Mouse (Mus musculus): ENCODE data around the gene Gm7271. TPM values are rescaled to one million over a fixed set of nuclear protein-coding genes. Genes with fewer than 3 reads are reported as not detected.

Gm7271 gene
- polyA plus RNA-seq, 2 experiments = not detected

- Histone ChIP-seq H3K9ac (ENCODE audit: low read depth, low read length, severe bottlenecking) (no peak overlapping the region), H3K4me2 (replicated peaks; ENCODE audit: low read depth, low read length, severe bottlenecking) (no peak overlapping the region), H3K36me3 (ENCODE audit: control insufficient read depth, insufficient read depth, low read length) (no peaks in the 10 kb centered on the region), H3K27ac (replicated peaks; ENCODE audit: low read depth, low read length) (no peak overlapping the region), H3K4me3 (replicated peaks; ENCODE audit: low read length) (no peak overlapping the region), H3K27me3 (ENCODE audit: control insufficient read depth, insufficient read depth, low read length) (no peaks in the 10 kb centered on the region), H3K9me3 (ENCODE audit: control insufficient read depth, low read length) (no peaks in the 10 kb centered on the region), H3K4me1 (ENCODE audit: control insufficient read depth, insufficient read depth, low read length) (no peaks in the 10 kb centered on the region)
- WGBS = 30% methylated on average over 9 of the region's 9 CpGs
- DNase-seq (ENCODE audit: low spot score) = no peak
- no peak for TF ChIP-seq POLR2A (IDR thresholded peaks at IDR 0.05; ENCODE audit: borderline replicate concordance, extremely low read depth, insufficient read depth, insufficient read length)
- no peak for ATAC-seq (ENCODE audit: low FRiP score, low read depth)
Observed at GRCm38 (mm10) chr5:76477764-76478163, 6.1 kb upstream of the Gm7271 start.

GRCm38 (mm10) chr5:76495126-76495525 lies 11.3 kb downstream of the Gm7271 start:
- WGBS = 81% methylated on average over 13 of the region's 13 CpGs

GRCm38 (mm10) chr5:76522446-76522845 lies 38.6 kb downstream of the Gm7271 start:
- no peak for DNase-seq (ENCODE audit: low spot score)
- ATAC-seq (ENCODE audit: low FRiP score, low read depth) = no peak
- no peak overlapping the region for H3K4me2 ChIP-seq (replicated peaks; ENCODE audit: low read depth, low read length, severe bottlenecking)
- TF ChIP-seq POLR2A (IDR thresholded peaks at IDR 0.05; ENCODE audit: borderline replicate concordance, extremely low read depth, insufficient read depth, insufficient read length) = no peak
- no peak overlapping the region for H3K4me3 ChIP-seq (replicated peaks; ENCODE audit: low read length)
- 84% methylated on average over 1 of the region's 1 CpGs for WGBS
- no peak overlapping the region for H3K27ac ChIP-seq (replicated peaks; ENCODE audit: low read depth, low read length)
- H3K27me3 ChIP-seq (ENCODE audit: control insufficient read depth, insufficient read depth, low read length) = no peaks in the 10 kb centered on the region
- no peak overlapping the region for H3K9ac ChIP-seq (ENCODE audit: low read depth, low read length, severe bottlenecking)
- H3K36me3 ChIP-seq (ENCODE audit: control insufficient read depth, insufficient read depth, low read length) = no peaks in the 10 kb centered on the region
- no peaks in the 10 kb centered on the region for H3K9me3 ChIP-seq (ENCODE audit: control insufficient read depth, low read length)
- H3K4me1 ChIP-seq (ENCODE audit: control insufficient read depth, insufficient read depth, low read length) = no peaks in the 10 kb centered on the region

More at GRCm38 (mm10) chr5:76495126-76495525, 11.3 kb downstream of the Gm7271 start:
- Histone ChIP-seq H3K36me3 (ENCODE audit: control insufficient read depth, insufficient read depth, low read length) (no peaks in the 10 kb centered on the region), H3K4me1 (ENCODE audit: control insufficient read depth, insufficient read depth, low read length) (no peaks in the 10 kb centered on the region), H3K4me2 (replicated peaks; ENCODE audit: low read depth, low read length, severe bottlenecking) (no peak overlapping the region), H3K27me3 (ENCODE audit: control insufficient read depth, insufficient read depth, low read length) (no peaks in the 10 kb centered on the region), H3K9me3 (ENCODE audit: control insufficient read depth, low read length) (no peaks in the 10 kb centered on the region), H3K27ac (replicated peaks; ENCODE audit: low read depth, low read length) (no peak overlapping the region), H3K9ac (ENCODE audit: low read depth, low read length, severe bottlenecking) (no peak overlapping the region), H3K4me3 (replicated peaks; ENCODE audit: low read length) (no peak overlapping the region)
- DNase-seq (ENCODE audit: low spot score) = no peak
- TF ChIP-seq POLR2A (IDR thresholded peaks at IDR 0.05; ENCODE audit: borderline replicate concordance, extremely low read depth, insufficient read depth, insufficient read length) = no peak
- no peak for ATAC-seq (ENCODE audit: low FRiP score, low read depth)

GRCm38 (mm10) chr5:76524623-76525022 lies 40.8 kb downstream of the Gm7271 start:
- WGBS = 70% methylated on average over 5 of the region's 5 CpGs
- DNase-seq (ENCODE audit: low spot score) = no peak

GRCm38 (mm10) chr5:76525066-76525465 lies 41.2 kb downstream of the Gm7271 start:
- WGBS = 60% methylated on average over 4 of the region's 4 CpGs
- no peak overlapping the region for H3K4me3 ChIP-seq (replicated peaks; ENCODE audit: low read length)
- no peak overlapping the region for H3K9ac ChIP-seq (ENCODE audit: low read depth, low read length, severe bottlenecking)
- ATAC-seq (ENCODE audit: low FRiP score, low read depth) = no peak
- H3K4me2 ChIP-seq (replicated peaks; ENCODE audit: low read depth, low read length, severe bottlenecking) = no peak overlapping the region; the same call in 1 of the 2 replicates
- H3K27me3 ChIP-seq (ENCODE audit: control insufficient read depth, insufficient read depth, low read length) = no peaks in the 10 kb centered on the region
- H3K27ac ChIP-seq (replicated peaks; ENCODE audit: low read depth, low read length) = no peak overlapping the region
- H3K4me1 ChIP-seq (ENCODE audit: control insufficient read depth, insufficient read depth, low read length) = peaks cover 2% of the 10 kb centered on the region; the same call in 1 of the 2 replicates
- no peaks in the 10 kb centered on the region for H3K9me3 ChIP-seq (ENCODE audit: control insufficient read depth, low read length)
- no peak for TF ChIP-seq POLR2A (IDR thresholded peaks at IDR 0.05; ENCODE audit: borderline replicate concordance, extremely low read depth, insufficient read depth, insufficient read length)
- DNase-seq (ENCODE audit: low spot score) = no peak
- no peaks in the 10 kb centered on the region for H3K36me3 ChIP-seq (ENCODE audit: control insufficient read depth, insufficient read depth, low read length)

More at GRCm38 (mm10) chr5:76524623-76525022, 40.8 kb downstream of the Gm7271 start:
- no peak overlapping the region for H3K27ac ChIP-seq (replicated peaks; ENCODE audit: low read depth, low read length)
- no peaks in the 10 kb centered on the region for H3K27me3 ChIP-seq (ENCODE audit: control insufficient read depth, insufficient read depth, low read length)
- no peak overlapping the region for H3K4me3 ChIP-seq (replicated peaks; ENCODE audit: low read length)
- H3K36me3 ChIP-seq (ENCODE audit: control insufficient read depth, insufficient read depth, low read length) = no peaks in the 10 kb centered on the region
- no peak overlapping the region for H3K9ac ChIP-seq (ENCODE audit: low read depth, low read length, severe bottlenecking)
- no peak overlapping the region for H3K4me2 ChIP-seq (replicated peaks; ENCODE audit: low read depth, low read length, severe bottlenecking)
- H3K4me1 ChIP-seq (ENCODE audit: control insufficient read depth, insufficient read depth, low read length) = no peaks in the 10 kb centered on the region; the same call in 1 of the 2 replicates
- no peaks in the 10 kb centered on the region for H3K9me3 ChIP-seq (ENCODE audit: control insufficient read depth, low read length)
- TF ChIP-seq POLR2A (IDR thresholded peaks at IDR 0.05; ENCODE audit: borderline replicate concordance, extremely low read depth, insufficient read depth, insufficient read length) = no peak
- no peak for ATAC-seq (ENCODE audit: low FRiP score, low read depth)

GRCm38 (mm10) chr5:76525829-76526228 lies 42.0 kb downstream of the Gm7271 start:
- TF ChIP-seq POLR2A (IDR thresholded peaks at IDR 0.05; ENCODE audit: borderline replicate concordance, extremely low read depth, insufficient read depth, insufficient read length) = no peak
- no peak overlapping the region for H3K27ac ChIP-seq (replicated peaks; ENCODE audit: low read depth, low read length)
- no peak overlapping the region for H3K9ac ChIP-seq (ENCODE audit: low read depth, low read length, severe bottlenecking)
- H3K27me3 ChIP-seq (ENCODE audit: control insufficient read depth, insufficient read depth, low read length) = no peaks in the 10 kb centered on the region
- H3K4me2 ChIP-seq (replicated peaks; ENCODE audit: low read depth, low read length, severe bottlenecking) = no peak overlapping the region
- 58% methylated on average over 2 of the region's 2 CpGs for WGBS
- H3K4me1 ChIP-seq (ENCODE audit: control insufficient read depth, insufficient read depth, low read length) = peaks cover 4% of the 10 kb centered on the region; the same call in 1 of the 2 replicates
- no peaks in the 10 kb centered on the region for H3K9me3 ChIP-seq (ENCODE audit: control insufficient read depth, low read length)
- DNase-seq (ENCODE audit: low spot score) = no peak
- ATAC-seq (ENCODE audit: low FRiP score, low read depth) = no peak
- H3K4me3 ChIP-seq (replicated peaks; ENCODE audit: low read length) = no peak overlapping the region
- H3K36me3 ChIP-seq (ENCODE audit: control insufficient read depth, insufficient read depth, low read length) = no peaks in the 10 kb centered on the region
